Mouse (Mus musculus) embryo, embryonic 9.5 days (tissue): ENCODE data around the gene Ankrd60.

Experiments
- DNase-seq: peaks from one replicate; pipeline ENCODE4 v3.0.0-alpha.2; 2017; ENCODE audit errors: extremely low spot score

The Ankrd60 gene

GRCm38 (mm10) chr2:173584361-173584760 is 6.2 kb upstream of the Ankrd60 start:
- no peak for DNase-seq

GRCm38 (mm10) chr2:173583455-173583854 is 5.3 kb upstream of the Ankrd60 start:
- DNase-seq = peak; percentile 36

- DNase-seq = no peak
Measured at GRCm38 (mm10) chr2:173582903-173583302, 4.7 kb upstream of the Ankrd60 start.

- DNase-seq = no peak
Measured at GRCm38 (mm10) chr2:173581096-173581495, 2.9 kb upstream of the Ankrd60 start.

GRCm38 (mm10) chr2:173578595-173578994 is 430 bp upstream of the Ankrd60 start:
- DNase-seq = no peak

GRCm38 (mm10) chr2:173564179-173564578 is 14.0 kb downstream of the Ankrd60 start:
- DNase-seq = no peak

- DNase-seq = no peak
Measured at GRCm38 (mm10) chr2:173563336-173563735, 14.8 kb downstream of the Ankrd60 start.

GRCm38 (mm10) chr2:173561851-173562442 is 16.2 kb downstream of the Ankrd60 start:
- DNase-seq = peak; percentile 57

- no peak for DNase-seq
Measured at GRCm38 (mm10) chr2:173558754-173559396, 19.3 kb downstream of the Ankrd60 start.

- peak; percentile 53 for DNase-seq
Measured at GRCm38 (mm10) chr2:173553863-173554262, 24.3 kb downstream of the Ankrd60 start.

GRCm38 (mm10) chr2:173550681-173551080 is 27.5 kb downstream of the Ankrd60 start:
- DNase-seq = no peak

GRCm38 (mm10) chr2:173549236-173549635 is 28.9 kb downstream of the Ankrd60 start:
- no peak for DNase-seq

GRCm38 (mm10) chr2:173545992-173546703 is 32.0 kb downstream of the Ankrd60 start:
- DNase-seq = peak; percentile 73

- no peak for DNase-seq
Measured at GRCm38 (mm10) chr2:173542716-173543115, 35.4 kb downstream of the Ankrd60 start.

GRCm38 (mm10) chr2:173541748-173542147 is 36.4 kb downstream of the Ankrd60 start:
- DNase-seq = no peak

- DNase-seq = no peak
Measured at GRCm38 (mm10) chr2:173539781-173540180, 38.4 kb downstream of the Ankrd60 start.

GRCm38 (mm10) chr2:173535886-173536285 is 42.3 kb downstream of the Ankrd60 start:
- DNase-seq = no peak

- no peak for DNase-seq
Measured at GRCm38 (mm10) chr2:173535390-173535789, 42.8 kb downstream of the Ankrd60 start.

GRCm38 (mm10) chr2:173534581-173534980 is 43.6 kb downstream of the Ankrd60 start:
- no peak for DNase-seq

GRCm38 (mm10) chr2:173532711-173533462 is 45.3 kb downstream of the Ankrd60 start:
- no peak for DNase-seq

GRCm38 (mm10) chr2:173528493-173528892 is 49.7 kb downstream of the Ankrd60 start:
- no peak for DNase-seq

GRCm38 (mm10) chr2:173522376-173522775 is 55.8 kb downstream of the Ankrd60 start, which contains the start of gene 1700021F07Rik:
TSS of gene 1700021F07Rik (plus strand) at chr2:173522586.
- DNase-seq = no peak
